Mouse (Mus musculus): Measurements from ENCODE around the gene Nol12. TPM values are rescaled to one million over a fixed set of nuclear protein-coding genes. Genes with fewer than 3 reads are reported as not detected.

Gene Nol12
- polyA plus RNA-seq, 1 experiment from 2014 or later: 57.4 TPM

- peaks cover 18% of the 10 kb centered on the region for H3K36me3 ChIP-seq
- no peak overlapping the region for H3K27ac ChIP-seq (replicated peaks)
- no peaks in the 10 kb centered on the region for H3K9me3 ChIP-seq
- 84% methylated on average over 12 of the region's 12 CpGs for WGBS
- no peaks in the 10 kb centered on the region for H3K27me3 ChIP-seq
- ATAC-seq (replicated peaks): no peak
- H3K4me3 ChIP-seq: no peak overlapping the region
- no peak overlapping the region for H3K9ac ChIP-seq (replicated peaks)
- no peak overlapping the region for H3K4me2 ChIP-seq (replicated peaks)
- H3K4me1 ChIP-seq: peaks cover 27% of the 10 kb centered on the region
These were observed 14.8 kb upstream of the Nol12 start for GRCm38 (mm10) chr15:78919914-78920313.

DNA sequence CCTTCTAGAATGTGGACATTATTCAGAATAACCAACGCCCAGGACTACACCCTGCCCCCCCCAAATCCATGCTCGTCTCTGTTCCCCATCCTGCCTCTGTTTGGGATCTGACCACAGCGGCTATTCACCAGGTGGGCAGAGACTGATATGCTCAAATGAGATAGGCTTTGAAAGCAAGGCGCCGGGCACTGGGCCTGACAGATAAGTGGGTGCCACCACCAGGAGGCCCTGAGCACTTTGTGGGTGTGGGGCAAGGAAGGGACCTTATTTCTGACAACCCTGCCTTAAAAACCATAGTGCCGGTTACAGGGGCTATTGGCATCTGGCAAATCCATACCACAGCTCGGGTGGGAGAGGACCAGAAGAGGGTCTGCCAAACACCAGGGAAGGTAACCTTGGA lies 12.0 kb upstream of the Nol12 start:
- WGBS: 91% methylated on average over 7 of the region's 7 CpGs
- Histone ChIP-seq H3K4me2 (replicated peaks) (no peak overlapping the region), H3K4me3 (no peak overlapping the region), H3K9me3 (no peaks in the 10 kb centered on the region), H3K9ac (replicated peaks) (no peak overlapping the region), H3K4me1 (peaks cover 21% of the 10 kb centered on the region), H3K27ac (replicated peaks) (no peak overlapping the region), H3K27me3 (no peaks in the 10 kb centered on the region), H3K36me3 (peaks cover 18% of the 10 kb centered on the region)
- ATAC-seq (replicated peaks): no peak

GRCm38 (mm10) chr15:78923585-78923984 lies 11.1 kb upstream of the Nol12 start:
- H3K36me3 ChIP-seq: peaks cover 12% of the 10 kb centered on the region
- H3K4me1 ChIP-seq: peaks cover 27% of the 10 kb centered on the region
- 84% methylated on average over 6 of the region's 6 CpGs for WGBS
- no peak overlapping the region for H3K27ac ChIP-seq (replicated peaks)
- H3K9me3 ChIP-seq: no peaks in the 10 kb centered on the region
- no peaks in the 10 kb centered on the region for H3K27me3 ChIP-seq
- no peak overlapping the region for H3K9ac ChIP-seq (replicated peaks)
- no peak overlapping the region for H3K4me3 ChIP-seq
- no peak overlapping the region for H3K4me2 ChIP-seq (replicated peaks)
- ATAC-seq (replicated peaks): no peak

GRCm38 (mm10) chr15:78925129-78925528 lies 9.6 kb upstream of the Nol12 start:
- Histone ChIP-seq H3K36me3 (no peaks in the 10 kb centered on the region), H3K9me3 (no peaks in the 10 kb centered on the region), H3K4me1 (peaks cover 27% of the 10 kb centered on the region), H3K27me3 (no peaks in the 10 kb centered on the region), H3K27ac (replicated peaks) (no peak overlapping the region), H3K4me2 (replicated peaks) (no peak overlapping the region), H3K9ac (replicated peaks) (no peak overlapping the region), H3K4me3 (no peak overlapping the region)
- ATAC-seq (replicated peaks): no peak
- 41% methylated on average over 8 of the region's 8 CpGs for WGBS

GRCm38 (mm10) chr15:78926021-78926919 lies 8.5 kb upstream of the Nol12 start, which contains the start of gene Lgals1:
Gene Lgals1 (plus strand): TSS chr15:78926725.
- H3K9me3 ChIP-seq: no peaks in the 10 kb centered on the region
- H3K27me3 ChIP-seq: no peaks in the 10 kb centered on the region
- H3K4me3 ChIP-seq: peak within 1 kb of the TSS; percentile 32
- H3K27ac ChIP-seq (replicated peaks): peak within 1 kb of the TSS; percentile 44; the same call in 1 of the 2 replicates
- no peak within 1 kb of the TSS for H3K9ac ChIP-seq (replicated peaks)
- no peaks in the 10 kb centered on the region for H3K36me3 ChIP-seq
- ATAC-seq (replicated peaks): peak; percentile 44
- peaks cover 27% of the 10 kb centered on the region for H3K4me1 ChIP-seq
- 8% methylated on average over 20 of the region's 20 CpGs for WGBS
- peak within 1 kb of the TSS; percentile 58 for H3K4me2 ChIP-seq (replicated peaks)

DNA sequence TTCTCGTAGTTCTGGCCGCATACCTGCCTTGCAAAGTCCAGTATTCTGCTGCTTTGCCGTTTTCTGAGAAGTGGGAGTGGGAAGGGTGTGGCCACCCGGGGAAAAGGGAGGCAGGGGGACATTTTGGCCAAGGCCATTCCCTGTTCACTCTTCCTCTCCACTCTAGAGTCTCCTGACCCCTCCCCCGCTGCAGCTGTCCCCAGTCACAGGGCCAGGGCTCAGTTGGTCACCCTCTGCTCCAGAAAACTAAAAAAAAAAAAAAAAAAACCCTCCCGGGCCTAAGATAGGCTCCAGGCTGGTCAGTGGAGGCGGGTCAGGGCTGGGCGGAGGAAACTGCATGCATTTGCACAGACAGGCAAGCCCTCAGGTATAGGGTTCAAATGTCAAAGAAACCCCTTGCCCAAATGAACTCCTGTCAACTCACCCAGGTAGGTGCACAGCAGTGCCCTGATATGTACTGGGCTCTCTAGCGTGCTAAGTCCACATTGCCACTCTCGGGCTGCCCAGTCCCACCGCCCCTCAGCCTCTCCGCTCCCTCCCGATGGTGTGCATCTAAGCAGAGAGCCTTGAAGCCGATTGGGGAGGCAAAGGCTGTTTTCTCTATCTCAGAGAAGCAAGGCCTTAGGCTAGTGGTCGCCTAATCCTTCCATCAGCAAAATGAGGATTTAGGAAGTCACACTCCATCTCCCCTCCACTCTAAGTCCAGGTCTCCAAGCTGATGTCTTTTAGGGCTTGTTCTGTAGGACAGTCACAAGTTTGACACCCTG lies 7.5 kb upstream of the Nol12 start:
- H3K4me2 ChIP-seq (replicated peaks): peak overlapping the region; percentile 58
- no peak overlapping the region for H3K9ac ChIP-seq (replicated peaks)
- no peaks in the 10 kb centered on the region for H3K27me3 ChIP-seq
- peak overlapping the region; percentile 32 for H3K4me3 ChIP-seq
- no peak overlapping the region for H3K27ac ChIP-seq (replicated peaks)
- H3K4me1 ChIP-seq: peaks cover 27% of the 10 kb centered on the region
- H3K9me3 ChIP-seq: no peaks in the 10 kb centered on the region
- no peak for ATAC-seq (replicated peaks)
- 30% methylated on average over 15 of the region's 15 CpGs for WGBS
- H3K36me3 ChIP-seq: no peaks in the 10 kb centered on the region

DNA sequence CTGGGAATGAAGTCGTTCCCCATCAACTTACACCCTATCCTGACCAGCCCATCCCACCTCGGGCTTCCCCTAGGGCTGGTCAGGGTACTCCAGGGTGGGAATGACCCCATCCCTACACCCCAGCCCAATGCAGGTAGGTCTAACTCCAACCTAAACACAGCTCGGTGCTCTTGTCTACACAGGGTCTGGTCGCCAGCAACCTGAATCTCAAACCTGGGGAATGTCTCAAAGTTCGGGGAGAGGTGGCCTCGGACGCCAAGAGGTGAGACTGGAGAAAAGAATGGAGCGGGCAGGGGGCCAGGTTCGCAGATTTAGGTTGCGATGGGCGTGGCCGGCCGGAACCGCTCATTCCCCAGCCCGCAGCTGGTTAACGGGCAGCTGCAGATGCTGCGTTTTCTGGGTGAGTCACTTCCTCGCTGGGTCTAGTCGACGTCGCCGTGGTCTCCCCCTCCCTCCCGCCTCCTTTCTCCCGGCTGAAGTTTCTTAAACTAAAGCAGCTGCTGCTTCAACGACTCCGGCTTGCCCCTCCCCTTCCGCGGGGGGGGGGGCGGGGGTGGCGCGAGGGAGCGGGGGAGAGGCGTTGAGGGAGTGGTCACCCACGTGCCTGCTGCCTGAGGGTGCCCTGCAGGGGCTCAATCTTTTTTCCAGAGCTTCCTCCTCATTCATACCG lies 6.8 kb upstream of the Nol12 start:
- under 1% methylated on average over 34 of the region's 35 CpGs for WGBS

GRCm38 (mm10) chr15:78928539-78928938 lies 6.2 kb upstream of the Nol12 start:
- Histone ChIP-seq H3K27ac (replicated peaks) (no peak overlapping the region; the same call in 1 of the 2 replicates), H3K4me2 (replicated peaks) (peak overlapping the region; percentile 58), H3K27me3 (no peaks in the 10 kb centered on the region), H3K4me1 (peaks cover 27% of the 10 kb centered on the region), H3K36me3 (no peaks in the 10 kb centered on the region), H3K9me3 (no peaks in the 10 kb centered on the region), H3K9ac (replicated peaks) (no peak overlapping the region), H3K4me3 (no peak overlapping the region)
- no peak for ATAC-seq (replicated peaks)
- WGBS: 54% methylated on average over 8 of the region's 8 CpGs

More for the DNA sequence above, 6.8 kb upstream of the Nol12 start:
- ATAC-seq (replicated peaks): 0 out of 2 replicates have a peak, but pooled peaks have one; percentile 30
- Histone ChIP-seq H3K9me3 (no peaks in the 10 kb centered on the region), H3K4me3 (peak overlapping the region; percentile 32), H3K27ac (replicated peaks) (peak overlapping the region; percentile 2; the same call in 1 of the 2 replicates), H3K36me3 (no peaks in the 10 kb centered on the region), H3K4me1 (peaks cover 27% of the 10 kb centered on the region), H3K9ac (replicated peaks) (peak overlapping the region; percentile 35), H3K27me3 (no peaks in the 10 kb centered on the region), H3K4me2 (replicated peaks) (peak overlapping the region; percentile 58)

GRCm38 (mm10) chr15:78930192-78930706 lies 4.5 kb upstream of the Nol12 start:
- H3K27me3 ChIP-seq: no peaks in the 10 kb centered on the region
- H3K36me3 ChIP-seq: no peaks in the 10 kb centered on the region
- H3K4me2 ChIP-seq (replicated peaks): no peak overlapping the region
- ATAC-seq (replicated peaks): no peak
- H3K9ac ChIP-seq (replicated peaks): no peak overlapping the region
- H3K27ac ChIP-seq (replicated peaks): no peak overlapping the region
- no peaks in the 10 kb centered on the region for H3K9me3 ChIP-seq
- no peak overlapping the region for H3K4me3 ChIP-seq
- 88% methylated on average over 6 of the region's 6 CpGs for WGBS
- peaks cover 31% of the 10 kb centered on the region for H3K4me1 ChIP-seq

DNA sequence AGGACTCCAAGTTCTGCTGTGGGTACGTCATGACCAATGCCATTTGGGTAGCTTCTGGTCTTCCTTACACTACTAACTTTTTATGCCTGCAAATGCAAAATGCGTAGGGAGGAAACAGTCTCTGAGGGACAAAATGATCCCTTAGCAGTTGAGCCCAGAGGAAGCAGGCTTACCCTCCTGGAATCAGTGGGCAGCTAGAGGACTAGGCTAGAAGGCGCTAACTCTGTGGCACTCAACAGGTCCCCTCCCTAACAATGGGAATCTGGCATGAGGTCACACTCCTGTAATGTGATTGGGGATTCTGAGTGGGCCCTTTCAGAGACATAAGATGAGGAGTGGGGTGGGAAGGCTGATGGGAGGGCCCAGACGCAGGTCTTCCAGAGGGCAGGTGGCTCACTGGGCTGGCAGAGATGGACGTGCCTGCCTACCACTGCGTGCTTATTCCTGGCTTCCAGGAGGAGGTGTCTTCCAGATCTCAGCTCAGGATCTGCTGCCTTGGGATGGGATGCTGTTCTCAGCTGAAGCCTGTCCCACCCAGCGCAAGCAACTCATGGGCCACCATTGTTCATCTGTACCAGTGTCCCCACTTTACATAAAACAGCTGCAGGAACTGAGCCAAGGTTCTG lies 3.8 kb upstream of the Nol12 start:
- H3K27me3 ChIP-seq: no peaks in the 10 kb centered on the region
- H3K36me3 ChIP-seq: no peaks in the 10 kb centered on the region
- no peak overlapping the region for H3K4me3 ChIP-seq
- H3K4me1 ChIP-seq: peaks cover 34% of the 10 kb centered on the region
- H3K27ac ChIP-seq (replicated peaks): no peak overlapping the region
- H3K9me3 ChIP-seq: no peaks in the 10 kb centered on the region
- no peak overlapping the region for H3K4me2 ChIP-seq (replicated peaks)
- no peak overlapping the region for H3K9ac ChIP-seq (replicated peaks)
- no peak for ATAC-seq (replicated peaks)
- 89% methylated on average over 7 of the region's 7 CpGs for WGBS

- peaks cover 34% of the 10 kb centered on the region for H3K4me1 ChIP-seq
These were observed 3.2 kb upstream of the Nol12 start for GRCm38 (mm10) chr15:78931577-78931976.

More at GRCm38 (mm10) chr15:78931577-78931976, 3.2 kb upstream of the Nol12 start:
- Histone ChIP-seq H3K36me3 (no peaks in the 10 kb centered on the region), H3K4me3 (no peak overlapping the region), H3K4me2 (replicated peaks) (no peak overlapping the region), H3K9ac (replicated peaks) (no peak overlapping the region), H3K27me3 (no peaks in the 10 kb centered on the region), H3K9me3 (no peaks in the 10 kb centered on the region), H3K27ac (replicated peaks) (no peak overlapping the region)
- no peak for ATAC-seq (replicated peaks)
- 20% methylated on average over 3 of the region's 3 CpGs for WGBS

Measured in forebrain, embryonic 15.5 days (tissue).